Mouse (Mus musculus) c-Kit-positive CD71-positive TER-119-positive erythroid progenitor cells, embryonic 14.5 days (primary cell): ENCODE measurements around the gene Zmynd11.

Experiments
- DNase-seq: peaks from one replicate; pipeline ENCODE4 v3.0.0-alpha.2; 2013; ENCODE audit warnings: low spot score

Zmynd11 gene

GRCm38 (mm10) chr13:9713462-9714134, 51.5 kb downstream of the Zmynd11 start:
- peak; percentile 69 for DNase-seq

GRCm38 (mm10) chr13:9712971-9713370, 52.2 kb downstream of the Zmynd11 start:
- DNase-seq, result no peak

GRCm38 (mm10) chr13:9712409-9712808, 52.7 kb downstream of the Zmynd11 start:
- DNase-seq, result peak; percentile 5

- no peak for DNase-seq
These were observed 56.5 kb downstream of the Zmynd11 start for GRCm38 (mm10) chr13:9708433-9709240.

GRCm38 (mm10) chr13:9706720-9707119, 58.4 kb downstream of the Zmynd11 start:
- no peak for DNase-seq

GRCm38 (mm10) chr13:9702615-9703235, 62.4 kb downstream of the Zmynd11 start:
- DNase-seq, result no peak

GRCm38 (mm10) chr13:9697340-9697739, 67.8 kb downstream of the Zmynd11 start:
- no peak for DNase-seq

GRCm38 (mm10) chr13:9695809-9696208, 69.3 kb downstream of the Zmynd11 start:
- no peak for DNase-seq

- DNase-seq, result no peak
These were observed 69.7 kb downstream of the Zmynd11 start for GRCm38 (mm10) chr13:9695403-9695802.

- DNase-seq, result no peak
These were observed 70.5 kb downstream of the Zmynd11 start for GRCm38 (mm10) chr13:9694651-9695050.

- no peak for DNase-seq
These were observed 72.3 kb downstream of the Zmynd11 start for GRCm38 (mm10) chr13:9692876-9693275.

- no peak for DNase-seq
These were observed 75.8 kb downstream of the Zmynd11 start for GRCm38 (mm10) chr13:9689366-9689765.

- DNase-seq, result no peak
These were observed 78.4 kb downstream of the Zmynd11 start for GRCm38 (mm10) chr13:9686765-9687164.

GRCm38 (mm10) chr13:9686261-9686660, 78.9 kb downstream of the Zmynd11 start:
- no peak for DNase-seq

- DNase-seq, result no peak
These were observed 80.8 kb downstream of the Zmynd11 start for GRCm38 (mm10) chr13:9684153-9684923.

- DNase-seq, result no peak
These were observed 81.8 kb downstream of the Zmynd11 start for GRCm38 (mm10) chr13:9683280-9683679.

- no peak for DNase-seq
These were observed 83.6 kb downstream of the Zmynd11 start for GRCm38 (mm10) chr13:9681492-9681891.

- no peak for DNase-seq
These were observed 91.0 kb downstream of the Zmynd11 start for GRCm38 (mm10) chr13:9674126-9674525.

GRCm38 (mm10) chr13:9669246-9669645, 95.9 kb downstream of the Zmynd11 start:
- DNase-seq, result no peak

- DNase-seq, result no peak
These were observed 97.1 kb downstream of the Zmynd11 start for GRCm38 (mm10) chr13:9667954-9668496.

GRCm38 (mm10) chr13:9663593-9663992, 101.5 kb downstream of the Zmynd11 start:
- no peak for DNase-seq

GRCm38 (mm10) chr13:9660711-9661110, 104.4 kb downstream of the Zmynd11 start:
- peak; percentile 4 for DNase-seq
